11 mouse cellular contexts compared by ENCODE assay signal in genomic region chr16:78937755-78938154, GRCm38 (mm10).
"Had no signal": no experiment of that assay in that cellular context is flagged by ENCODE, and none has a peak within 500 bp of the region (broad histone marks: within the 10 kb centered on the region; RNA-seq: fewer than 3 reads in every experiment).

No protein-coding gene starts in this region.

- H3K27ac ChIP-seq: kidney, embryonic 15.5 days; limb, embryonic 15.5 days; liver, embryonic 12.5 days; lung, embryonic 15.5 days; midbrain, embryonic 13.5 days; stomach, postnatal 0 days had no signal

- H3K27me3 ChIP-seq: kidney, embryonic 15.5 days; limb, embryonic 15.5 days; liver, embryonic 12.5 days; lung, embryonic 15.5 days; midbrain, embryonic 13.5 days had no signal

- H3K4me2 ChIP-seq: kidney, embryonic 15.5 days; limb, embryonic 15.5 days; liver, embryonic 12.5 days; lung, embryonic 15.5 days; midbrain, embryonic 13.5 days had no signal

- DNase-seq: kidney, postnatal 25 days; layer of hippocampus, adult 9-11 months; layer of hippocampus, postnatal 36 days; left cerebral cortex, postnatal 4 days; thymus, postnatal 4 days had no signal

- H3K9me3 ChIP-seq: kidney, embryonic 15.5 days; limb, embryonic 15.5 days; liver, embryonic 12.5 days; lung, embryonic 15.5 days had no signal

- ATAC-seq: liver, embryonic 12.5 days; midbrain, embryonic 13.5 days had no signal

- H3K9ac ChIP-seq: kidney, embryonic 15.5 days; limb, embryonic 15.5 days; liver, embryonic 12.5 days; lung, embryonic 15.5 days; midbrain, embryonic 13.5 days had no signal

- H3K4me3 ChIP-seq: kidney, embryonic 15.5 days; limb, embryonic 15.5 days; liver, embryonic 12.5 days; lung, embryonic 15.5 days; midbrain, embryonic 13.5 days had no signal

- H3K36me3 ChIP-seq: kidney, embryonic 15.5 days; limb, embryonic 15.5 days; liver, embryonic 12.5 days; lung, embryonic 15.5 days; midbrain, embryonic 13.5 days had no signal

- H3K4me1 ChIP-seq: kidney, embryonic 15.5 days; limb, embryonic 15.5 days; liver, embryonic 12.5 days; lung, embryonic 15.5 days; midbrain, embryonic 13.5 days had no signal
